Mouse (Mus musculus): Measurements from ENCODE around the gene P2ry12. TPM values are rescaled to one million over a fixed set of nuclear protein-coding genes. Genes with fewer than 3 reads are reported as not detected.

P2ry12 gene
- 2.8 and 3.7 TPM in 2 replicates for polyA plus RNA-seq (2014; fragmentation: Nextera tagmentation; extraction: Ambion mirVana)

DNA sequence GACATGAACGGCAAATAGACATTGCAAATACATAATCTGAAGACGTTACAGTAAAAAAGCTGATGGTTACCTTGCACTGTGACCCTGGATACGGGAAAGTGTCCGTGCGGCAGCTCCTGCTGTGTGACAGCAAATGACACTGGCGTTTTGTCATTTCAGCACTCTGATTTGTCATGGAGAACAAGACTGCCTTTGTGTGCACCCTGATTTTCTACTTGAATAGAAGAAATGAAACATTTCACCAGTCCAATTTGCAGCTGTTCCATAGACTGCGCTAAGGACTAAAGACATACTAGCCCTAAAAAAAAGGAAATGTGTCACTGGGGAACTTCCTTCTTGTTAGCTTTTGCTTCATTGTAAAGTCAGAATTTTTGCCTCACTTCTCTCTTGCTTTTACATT, at the start of gene P2ry12:
P2ry12 (minus strand) TSS at position 168 of the 400 bp plus-strand sequence.
- 35% methylated on average over 7 of the region's 7 CpGs for WGBS
- DNase-seq (ENCODE audit: low spot score) (peak; percentile 25), ATAC-seq (ENCODE audit: low read depth) (no peak)
- Histone ChIP-seq H3K9ac (ENCODE audit: low read depth, low read length) (no peak within 1 kb of the TSS), H3K27ac (replicated peaks; ENCODE audit: low read depth, low read length) (no peak within 1 kb of the TSS), H3K4me1 (ENCODE audit: control insufficient read depth, insufficient read depth, low read length) (peaks cover 7% of the 10 kb centered on the region; the same call in 1 of the 2 replicates), H3K4me2 (ENCODE audit: low read depth, low read length) (no peak within 1 kb of the TSS), H3K36me3 (ENCODE audit: control insufficient read depth, insufficient read depth, low read length) (no peaks in the 10 kb centered on the region), H3K9me3 (ENCODE audit: control insufficient read depth, low read length) (no peaks in the 10 kb centered on the region), H3K27me3 (replicated peaks; ENCODE audit: control insufficient read depth, insufficient read depth, low read length) (no peaks in the 10 kb centered on the region), H3K4me3 (ENCODE audit: low read depth, low read length) (no peak within 1 kb of the TSS)

DNA sequence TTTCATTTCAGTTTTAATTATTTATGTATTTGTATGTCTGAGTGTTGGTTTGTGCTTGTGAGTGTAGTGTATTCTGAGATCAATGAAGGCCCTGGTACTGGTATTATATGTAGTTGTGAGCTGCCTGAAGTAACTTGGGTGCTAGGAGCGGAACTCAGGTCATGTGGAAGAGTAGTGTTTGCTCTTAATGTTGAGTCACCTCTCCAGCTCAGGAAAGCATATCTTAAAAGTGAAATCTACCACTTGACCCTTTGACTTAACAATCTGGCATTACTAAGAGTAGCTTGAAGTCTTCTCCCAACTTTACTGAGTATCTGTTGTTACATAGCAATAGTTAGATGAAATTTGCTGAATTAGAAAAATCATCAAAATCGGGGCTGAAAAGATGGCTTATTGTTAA, 42.8 kb upstream of the P2ry12 start:
- Histone ChIP-seq H3K4me3 (ENCODE audit: low read depth, low read length) (no peak overlapping the region), H3K27ac (replicated peaks; ENCODE audit: low read depth, low read length) (no peak overlapping the region), H3K4me2 (ENCODE audit: low read depth, low read length) (no peak overlapping the region), H3K4me1 (ENCODE audit: control insufficient read depth, insufficient read depth, low read length) (no peaks in the 10 kb centered on the region), H3K9ac (ENCODE audit: low read depth, low read length) (no peak overlapping the region), H3K9me3 (ENCODE audit: control insufficient read depth, low read length) (no peaks in the 10 kb centered on the region), H3K27me3 (replicated peaks; ENCODE audit: control insufficient read depth, insufficient read depth, low read length) (no peaks in the 10 kb centered on the region), H3K36me3 (ENCODE audit: control insufficient read depth, insufficient read depth, low read length) (no peaks in the 10 kb centered on the region)
- DNase-seq (ENCODE audit: low spot score), result no peak
- ATAC-seq (ENCODE audit: low read depth), result no peak
- WGBS, result 89% methylated on average over 2 of the region's 2 CpGs

DNA sequence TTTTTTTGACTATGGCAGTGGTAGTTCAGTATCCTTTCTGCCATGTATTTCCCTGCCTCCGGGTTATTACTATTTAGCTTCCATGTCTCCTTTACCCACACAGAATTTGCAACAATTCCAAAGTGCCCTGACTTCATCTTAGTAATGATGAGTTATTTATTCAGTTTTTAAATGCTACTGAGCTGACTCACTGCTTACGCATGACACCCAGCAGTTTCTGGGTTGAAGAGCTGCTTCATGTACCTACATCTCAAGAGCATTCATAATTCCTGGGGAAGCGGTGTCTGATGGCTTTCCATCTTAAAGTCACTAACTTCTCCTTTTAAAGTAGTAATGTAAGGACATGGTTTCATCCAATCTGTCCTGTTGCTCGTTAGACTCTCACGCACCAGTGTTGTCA, 42.3 kb upstream of the P2ry12 start:
- Histone ChIP-seq H3K4me3 (ENCODE audit: low read depth, low read length) (no peak overlapping the region), H3K4me2 (ENCODE audit: low read depth, low read length) (no peak overlapping the region), H3K27ac (replicated peaks; ENCODE audit: low read depth, low read length) (no peak overlapping the region), H3K27me3 (replicated peaks; ENCODE audit: control insufficient read depth, insufficient read depth, low read length) (no peaks in the 10 kb centered on the region), H3K9me3 (ENCODE audit: control insufficient read depth, low read length) (no peaks in the 10 kb centered on the region), H3K36me3 (ENCODE audit: control insufficient read depth, insufficient read depth, low read length) (no peaks in the 10 kb centered on the region), H3K4me1 (ENCODE audit: control insufficient read depth, insufficient read depth, low read length) (no peaks in the 10 kb centered on the region), H3K9ac (ENCODE audit: low read depth, low read length) (no peak overlapping the region)
- 91% methylated on average over 5 of the region's 5 CpGs for WGBS
- ATAC-seq (ENCODE audit: low read depth), result no peak
- DNase-seq (ENCODE audit: low spot score), result no peak

DNA sequence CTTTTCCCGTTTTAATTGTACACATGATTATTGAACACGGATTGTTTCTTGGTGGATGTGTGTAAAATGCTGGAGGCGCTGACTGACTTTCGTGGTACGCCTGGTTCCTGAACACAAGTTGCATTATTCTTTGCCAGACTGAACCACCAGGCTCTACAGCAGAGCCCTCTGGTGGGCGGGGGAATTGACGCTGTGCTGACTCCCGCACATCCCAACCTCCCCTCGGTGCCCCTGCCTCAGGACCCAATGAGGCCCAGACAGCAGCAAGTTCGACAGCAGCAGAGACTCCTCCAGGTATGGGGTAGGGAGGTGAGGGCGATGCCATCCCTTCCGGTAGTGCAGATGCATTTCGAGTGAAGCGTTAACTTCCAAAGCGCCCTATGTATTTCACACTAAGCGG, 35.0 kb upstream of the P2ry12 start:
- H3K9me3 ChIP-seq (ENCODE audit: control insufficient read depth, low read length), result no peaks in the 10 kb centered on the region
- H3K36me3 ChIP-seq (ENCODE audit: control insufficient read depth, insufficient read depth, low read length), result no peaks in the 10 kb centered on the region
- no peaks in the 10 kb centered on the region for H3K27me3 ChIP-seq (replicated peaks; ENCODE audit: control insufficient read depth, insufficient read depth, low read length)
- H3K4me1 ChIP-seq (ENCODE audit: control insufficient read depth, insufficient read depth, low read length), result peaks cover 4% of the 10 kb centered on the region
- ATAC-seq (ENCODE audit: low read depth) (no peak), DNase-seq (ENCODE audit: low spot score) (no peak)
- no peak overlapping the region for H3K4me3 ChIP-seq (ENCODE audit: low read depth, low read length)
- H3K27ac ChIP-seq (replicated peaks; ENCODE audit: low read depth, low read length), result no peak overlapping the region
- no peak overlapping the region for H3K9ac ChIP-seq (ENCODE audit: low read depth, low read length)
- WGBS, result 85% methylated on average over 16 of the region's 16 CpGs
- no peak overlapping the region for H3K4me2 ChIP-seq (ENCODE audit: low read depth, low read length)

DNA sequence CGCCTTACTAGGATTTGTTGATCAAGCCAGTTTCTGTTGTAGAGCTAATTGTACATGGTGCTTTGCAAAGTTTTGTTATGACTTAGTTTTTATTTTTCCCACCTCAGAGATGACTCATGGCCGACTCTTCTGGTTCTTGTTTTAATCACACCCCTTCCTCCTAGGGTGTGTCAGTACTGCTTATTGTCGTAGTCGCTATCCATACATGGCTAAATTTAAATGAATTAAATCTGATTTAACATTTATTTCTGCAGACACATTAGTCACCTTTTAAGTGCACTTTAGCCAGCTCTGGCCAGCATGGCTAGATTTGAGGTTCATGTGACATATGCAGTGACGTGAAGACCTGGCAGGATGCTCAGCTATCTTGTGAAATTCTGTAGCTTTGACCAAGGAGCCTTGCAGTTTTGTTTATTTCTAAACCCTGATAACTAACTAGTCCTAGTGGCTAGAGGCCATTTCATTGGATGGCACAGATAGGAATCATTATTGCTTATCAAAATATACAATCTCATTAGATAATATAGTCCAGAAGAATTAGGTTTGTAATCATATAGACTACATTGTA, 34.0 kb upstream of the P2ry12 start:
- no peak for DNase-seq (ENCODE audit: low spot score)
- Histone ChIP-seq H3K9ac (ENCODE audit: low read depth, low read length) (no peak overlapping the region), H3K9me3 (ENCODE audit: control insufficient read depth, low read length) (no peaks in the 10 kb centered on the region), H3K4me2 (ENCODE audit: low read depth, low read length) (no peak overlapping the region), H3K27ac (replicated peaks; ENCODE audit: low read depth, low read length) (no peak overlapping the region), H3K4me3 (ENCODE audit: low read depth, low read length) (no peak overlapping the region), H3K27me3 (replicated peaks; ENCODE audit: control insufficient read depth, insufficient read depth, low read length) (no peaks in the 10 kb centered on the region), H3K4me1 (ENCODE audit: control insufficient read depth, insufficient read depth, low read length) (peaks cover 4% of the 10 kb centered on the region), H3K36me3 (ENCODE audit: control insufficient read depth, insufficient read depth, low read length) (no peaks in the 10 kb centered on the region)
- ATAC-seq (ENCODE audit: low read depth), result no peak
- 68% methylated on average over 5 of the region's 5 CpGs for WGBS

DNA sequence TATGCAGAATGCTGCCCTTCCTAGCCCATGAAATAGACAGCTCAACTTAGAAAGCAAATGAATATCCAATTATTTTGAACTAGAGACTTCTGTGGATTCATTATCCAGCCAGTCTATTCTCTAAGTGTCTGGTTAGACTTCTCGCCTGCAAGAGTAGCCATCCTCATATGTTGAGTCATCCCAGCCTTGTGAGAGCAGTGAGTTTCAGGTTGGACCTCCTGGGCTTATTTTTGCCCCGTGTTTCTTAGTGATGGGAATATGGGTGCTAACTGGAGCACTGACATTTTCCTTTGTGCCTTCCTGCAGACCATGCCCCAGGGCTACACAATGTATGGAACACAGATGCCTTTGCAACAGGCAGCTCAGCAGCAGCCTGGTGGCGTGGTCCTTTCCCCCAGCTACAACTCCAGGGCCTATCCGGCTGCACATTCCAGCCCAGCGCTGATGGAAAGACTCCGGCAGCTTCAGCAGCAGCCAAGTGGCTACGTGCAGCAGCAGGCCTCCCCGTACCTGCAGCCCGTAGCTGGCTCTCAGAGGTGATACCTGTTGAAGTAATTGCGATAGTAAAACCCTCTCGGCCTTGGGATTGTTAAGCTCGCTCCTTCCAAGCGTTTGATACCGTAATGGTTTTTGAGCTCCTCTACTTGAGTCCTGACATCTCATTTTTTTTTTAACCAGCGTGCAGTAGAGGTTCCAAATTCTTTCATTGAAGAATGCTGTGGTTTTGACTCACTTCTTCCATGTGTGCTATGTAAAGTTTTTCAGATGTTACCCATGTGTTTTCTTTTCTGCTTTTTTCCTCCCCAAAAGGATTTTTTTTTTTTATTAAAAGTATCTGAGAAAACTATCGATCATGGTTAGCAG, 33.3 kb upstream of the P2ry12 start:
- no peaks in the 10 kb centered on the region for H3K9me3 ChIP-seq (ENCODE audit: control insufficient read depth, low read length)
- peak; percentile 64 for DNase-seq (ENCODE audit: low spot score)
- peak overlapping the region; percentile 77 for H3K27ac ChIP-seq (replicated peaks; ENCODE audit: low read depth, low read length)
- peaks cover 4% of the 10 kb centered on the region for H3K4me1 ChIP-seq (ENCODE audit: control insufficient read depth, insufficient read depth, low read length)
- WGBS, result 46% methylated on average over 16 of the region's 16 CpGs
- no peak overlapping the region for H3K4me3 ChIP-seq (ENCODE audit: low read depth, low read length)
- H3K4me2 ChIP-seq (ENCODE audit: low read depth, low read length), result peak overlapping the region; percentile 35
- no peaks in the 10 kb centered on the region for H3K36me3 ChIP-seq (ENCODE audit: control insufficient read depth, insufficient read depth, low read length)
- H3K27me3 ChIP-seq (replicated peaks; ENCODE audit: control insufficient read depth, insufficient read depth, low read length), result no peaks in the 10 kb centered on the region
- H3K9ac ChIP-seq (ENCODE audit: low read depth, low read length), result no peak overlapping the region
- no peak; the same call in 1 of the 2 replicates for ATAC-seq (ENCODE audit: low read depth)

DNA sequence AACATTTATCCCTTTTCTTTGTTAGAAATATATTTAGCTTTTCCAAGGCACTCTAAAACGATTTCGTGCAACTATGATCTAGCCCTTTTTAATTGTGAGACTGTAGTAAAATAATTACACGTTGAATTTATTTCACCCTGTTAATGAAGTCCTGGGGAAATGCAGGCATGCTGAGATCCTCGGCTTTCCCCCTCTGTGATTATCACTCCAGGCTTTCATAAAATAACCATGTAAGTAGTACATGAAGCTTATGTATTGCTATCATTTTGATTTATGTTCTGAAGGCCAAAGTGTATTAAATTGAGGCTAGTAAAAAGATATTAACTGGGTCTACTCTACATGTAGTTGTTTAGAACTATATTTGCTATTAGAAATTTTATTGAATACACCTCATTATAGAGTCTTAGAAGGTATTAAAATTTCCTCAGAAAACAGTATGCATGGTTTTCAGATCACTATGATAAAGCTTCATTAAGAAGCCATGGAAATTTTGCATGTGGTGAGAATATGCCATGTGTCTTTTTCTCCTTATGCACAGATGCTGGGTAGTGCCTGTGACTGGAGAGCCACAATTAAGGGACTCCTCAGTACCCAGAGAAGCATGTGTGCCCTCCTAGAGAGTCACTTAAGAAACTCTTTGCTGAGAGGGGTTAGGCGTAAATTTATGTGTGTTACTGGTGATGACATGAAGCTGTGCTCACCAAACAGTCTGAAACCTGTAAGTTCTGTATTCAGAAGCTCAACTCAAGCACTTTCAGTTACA, 30.9 kb upstream of the P2ry12 start:
- H3K4me2 ChIP-seq (ENCODE audit: low read depth, low read length), result no peak overlapping the region
- no peaks in the 10 kb centered on the region for H3K36me3 ChIP-seq (ENCODE audit: control insufficient read depth, insufficient read depth, low read length)
- ATAC-seq (ENCODE audit: low read depth) (no peak), DNase-seq (ENCODE audit: low spot score) (no peak)
- no peak overlapping the region for H3K4me3 ChIP-seq (ENCODE audit: low read depth, low read length)
- H3K9ac ChIP-seq (ENCODE audit: low read depth, low read length), result no peak overlapping the region
- WGBS, result 83% methylated on average over 5 of the region's 5 CpGs
- no peaks in the 10 kb centered on the region for H3K27me3 ChIP-seq (replicated peaks; ENCODE audit: control insufficient read depth, insufficient read depth, low read length)
- H3K9me3 ChIP-seq (ENCODE audit: control insufficient read depth, low read length), result no peaks in the 10 kb centered on the region
- H3K27ac ChIP-seq (replicated peaks; ENCODE audit: low read depth, low read length), result no peak overlapping the region
- H3K4me1 ChIP-seq (ENCODE audit: control insufficient read depth, insufficient read depth, low read length), result peaks cover 4% of the 10 kb centered on the region

DNA sequence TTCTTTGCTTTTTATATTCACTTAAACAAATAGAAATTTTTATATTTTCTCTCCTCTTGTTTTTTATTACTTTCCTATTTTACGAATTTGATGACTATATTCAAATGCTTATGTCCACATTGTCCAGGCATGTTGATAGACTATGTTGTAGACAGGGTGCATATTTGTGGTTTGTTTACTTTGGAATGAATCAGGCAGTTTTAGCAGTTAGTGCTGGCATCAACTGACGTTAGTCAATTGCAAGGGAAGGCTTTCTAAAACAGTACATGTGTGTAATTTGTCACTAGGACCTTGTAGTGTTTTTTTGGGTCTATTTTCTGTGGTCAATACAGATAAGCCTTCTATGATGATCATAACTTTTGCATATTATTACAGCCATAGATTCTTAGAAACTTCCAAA, 27.9 kb upstream of the P2ry12 start:
- no peak overlapping the region for H3K4me2 ChIP-seq (ENCODE audit: low read depth, low read length)
- WGBS, result 49% methylated on average over 2 of the region's 2 CpGs

More for the DNA sequence above, 27.9 kb upstream of the P2ry12 start:
- Histone ChIP-seq H3K27me3 (replicated peaks; ENCODE audit: control insufficient read depth, insufficient read depth, low read length) (no peaks in the 10 kb centered on the region), H3K4me1 (ENCODE audit: control insufficient read depth, insufficient read depth, low read length) (no peaks in the 10 kb centered on the region), H3K4me3 (ENCODE audit: low read depth, low read length) (no peak overlapping the region), H3K27ac (replicated peaks; ENCODE audit: low read depth, low read length) (no peak overlapping the region), H3K9ac (ENCODE audit: low read depth, low read length) (no peak overlapping the region), H3K9me3 (ENCODE audit: control insufficient read depth, low read length) (no peaks in the 10 kb centered on the region), H3K36me3 (ENCODE audit: control insufficient read depth, insufficient read depth, low read length) (no peaks in the 10 kb centered on the region)
- DNase-seq (ENCODE audit: low spot score) (peak; percentile 27), ATAC-seq (ENCODE audit: low read depth) (no peak)
